Mouse (Mus musculus) urinary bladder, postnatal 14 days (tissue): ENCODE measurements around the gene 4930469K13Rik.
"Not testable (repeated sequence)": the region's sequence is repeated elsewhere in the genome, so short reads cannot be mapped to it uniquely, and the experiment has no call there.

ENCODE experiments used
- DNase-seq: peaks from one replicate; pipeline ENCODE4 v3.0.0; 2021; ENCODE audit warnings: low spot score

Gene 4930469K13Rik

GRCm38 (mm10) chr11:34098422-34098821 lies at the start of gene 4930469K13Rik:
4930469K13Rik (minus strand) TSS chr11:34098554.
- no peak for DNase-seq

- DNase-seq = no peak
Measured at GRCm38 (mm10) chr11:34146934-34147333, 48.6 kb upstream of the 4930469K13Rik start.

GRCm38 (mm10) chr11:34144421-34144820 lies 46.1 kb upstream of the 4930469K13Rik start:
- DNase-seq = no peak

- no peak for DNase-seq
Measured at GRCm38 (mm10) chr11:34143984-34144383, 45.6 kb upstream of the 4930469K13Rik start.

GRCm38 (mm10) chr11:34139296-34139695 lies 40.9 kb upstream of the 4930469K13Rik start:
- DNase-seq = no peak

- DNase-seq = no peak
Measured at GRCm38 (mm10) chr11:34128412-34128811, 30.1 kb upstream of the 4930469K13Rik start.

- DNase-seq = not testable (repeated sequence)
Measured at GRCm38 (mm10) chr11:34125727-34126126, 27.4 kb upstream of the 4930469K13Rik start.

- DNase-seq = no peak
Measured at GRCm38 (mm10) chr11:34124852-34125251, 26.5 kb upstream of the 4930469K13Rik start.

GRCm38 (mm10) chr11:34123147-34123546 lies 24.8 kb upstream of the 4930469K13Rik start:
- peak; percentile 10 for DNase-seq

- no peak for DNase-seq
Measured at GRCm38 (mm10) chr11:34118319-34118718, 20.0 kb upstream of the 4930469K13Rik start.

GRCm38 (mm10) chr11:34117581-34117980 lies 19.2 kb upstream of the 4930469K13Rik start:
- no peak for DNase-seq

- no peak for DNase-seq
Measured at GRCm38 (mm10) chr11:34116572-34117135, 18.3 kb upstream of the 4930469K13Rik start.

- no peak for DNase-seq
Measured at GRCm38 (mm10) chr11:34113760-34114159, 15.4 kb upstream of the 4930469K13Rik start.

GRCm38 (mm10) chr11:34112781-34113380 lies 14.5 kb upstream of the 4930469K13Rik start:
- no peak for DNase-seq

GRCm38 (mm10) chr11:34111940-34112339 lies 13.6 kb upstream of the 4930469K13Rik start:
- DNase-seq = no peak

GRCm38 (mm10) chr11:34109260-34109659 lies 10.9 kb upstream of the 4930469K13Rik start:
- DNase-seq = no peak

GRCm38 (mm10) chr11:34104919-34105318 lies 6.6 kb upstream of the 4930469K13Rik start:
- DNase-seq = no peak

- no peak for DNase-seq
Measured at GRCm38 (mm10) chr11:34101827-34102226, 3.5 kb upstream of the 4930469K13Rik start.

GRCm38 (mm10) chr11:34087064-34087463 lies 11.3 kb downstream of the 4930469K13Rik start:
- no peak for DNase-seq

GRCm38 (mm10) chr11:34086164-34086751 lies 12.1 kb downstream of the 4930469K13Rik start:
- no peak for DNase-seq

GRCm38 (mm10) chr11:34084639-34085038 lies 13.7 kb downstream of the 4930469K13Rik start:
- DNase-seq = no peak

GRCm38 (mm10) chr11:34083795-34084194 lies 14.6 kb downstream of the 4930469K13Rik start:
- no peak for DNase-seq
